Mouse (Mus musculus): Measurements from ENCODE around the gene Dis3.
"Not testable (repeated sequence)": the region's sequence is repeated elsewhere in the genome, so short reads cannot be mapped to it uniquely, and the experiment has no call there.

The Dis3 gene

GRCm38 (mm10) chr14:99060616-99061015 lies 39.0 kb downstream of the Dis3 start:
- no peak for DNase-seq

DNA sequence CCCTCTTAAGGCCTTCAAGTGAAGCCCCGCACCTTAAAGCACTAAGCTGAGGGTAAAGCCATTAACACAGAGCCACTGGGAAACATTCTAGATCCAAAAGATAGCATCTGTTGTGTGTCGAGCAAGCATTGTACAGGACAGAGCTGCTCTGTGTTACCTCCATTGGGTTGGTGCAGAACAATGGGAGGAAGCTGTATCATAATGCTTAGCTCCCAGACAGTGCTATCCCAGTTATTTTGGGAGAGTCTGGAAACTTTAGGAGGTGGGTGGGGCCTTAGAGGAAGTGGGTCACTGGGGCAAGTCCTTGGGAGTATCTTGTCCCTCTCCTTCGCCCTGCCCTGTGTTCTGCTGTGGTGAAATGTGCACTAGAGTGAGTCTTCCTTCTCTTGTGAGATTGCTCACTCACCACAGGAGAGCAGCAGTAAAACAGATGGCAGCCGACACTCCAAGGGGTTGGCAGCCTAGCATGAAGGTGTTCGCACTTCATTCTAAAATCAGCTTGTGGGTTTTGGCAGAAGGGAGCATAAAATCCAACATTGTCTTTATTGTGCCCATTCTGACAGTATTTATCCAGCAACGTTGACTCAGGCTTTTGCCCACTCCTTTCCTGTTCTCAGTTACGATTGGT lies 40.5 kb downstream of the Dis3 start:
- no peak for DNase-seq

GRCm38 (mm10) chr14:99046782-99047181 lies 52.8 kb downstream of the Dis3 start:
- peak; percentile 7 to 14 for DNase-seq

- DNase-seq, result peak; percentile 91 to 95
Observed at GRCm38 (mm10) chr14:99046031-99046781, 53.4 kb downstream of the Dis3 start, which contains the start of the genes Mzt1 and Bora. Gene Mzt1, minus strand, starts transcription at chr14:99046134. Gene Bora, plus strand, starts transcription at chr14:99046222.

DNA sequence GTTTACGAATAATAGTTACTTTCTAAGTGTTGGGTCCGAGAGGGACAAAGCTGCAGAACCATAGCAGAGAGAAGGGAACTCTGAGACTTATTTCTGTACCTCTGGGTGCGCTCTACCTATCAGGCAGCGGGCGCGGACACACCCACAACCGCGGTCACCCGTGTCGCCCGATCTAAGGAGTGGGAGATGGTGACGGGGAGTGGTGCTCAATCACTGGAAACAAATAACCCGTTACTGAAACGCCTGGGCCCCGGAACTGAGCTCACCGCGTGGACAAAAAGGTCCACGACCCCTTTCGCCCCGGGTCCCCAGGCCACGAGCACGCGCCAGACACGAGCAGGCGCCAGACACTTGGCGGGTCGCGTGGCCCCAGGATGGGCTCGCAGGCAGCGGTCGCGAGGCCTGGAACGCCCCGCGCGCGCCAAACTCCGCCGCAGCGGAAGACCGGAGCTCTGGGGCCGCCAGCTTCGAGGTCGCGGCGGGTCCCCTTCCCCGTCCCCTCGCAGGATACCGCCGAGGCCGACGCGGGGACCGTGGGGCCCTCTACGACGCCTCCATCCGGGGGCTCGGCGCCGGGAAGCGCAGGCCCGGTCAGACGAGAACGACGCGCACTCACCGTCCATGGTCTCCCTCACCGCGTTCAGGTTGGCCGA lies 54.1 kb downstream of the Dis3 start:
- DNase-seq, result no peak

- DNase-seq, result no peak
Observed at GRCm38 (mm10) chr14:99044718-99045117, 54.9 kb downstream of the Dis3 start.

DNA sequence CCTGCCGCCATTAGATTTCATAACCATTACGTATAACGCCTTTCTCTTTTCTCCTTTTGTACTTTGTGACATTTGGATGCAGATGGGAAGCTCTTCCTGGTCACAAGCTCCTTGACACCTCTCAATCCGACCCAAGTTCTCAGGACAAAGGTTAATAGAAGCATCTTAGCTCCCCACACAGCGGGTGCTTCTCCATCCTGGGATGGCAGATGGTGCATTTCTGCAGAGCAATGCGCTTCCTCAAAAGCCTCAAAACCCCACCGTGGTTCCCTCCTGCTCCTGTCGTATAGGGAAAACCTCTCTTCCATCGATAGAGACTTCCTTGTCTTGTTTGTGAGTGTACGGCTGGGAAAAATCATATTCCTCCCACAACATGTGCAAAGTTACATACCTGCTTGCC lies 55.5 kb downstream of the Dis3 start:
- DNase-seq, result no peak

DNA sequence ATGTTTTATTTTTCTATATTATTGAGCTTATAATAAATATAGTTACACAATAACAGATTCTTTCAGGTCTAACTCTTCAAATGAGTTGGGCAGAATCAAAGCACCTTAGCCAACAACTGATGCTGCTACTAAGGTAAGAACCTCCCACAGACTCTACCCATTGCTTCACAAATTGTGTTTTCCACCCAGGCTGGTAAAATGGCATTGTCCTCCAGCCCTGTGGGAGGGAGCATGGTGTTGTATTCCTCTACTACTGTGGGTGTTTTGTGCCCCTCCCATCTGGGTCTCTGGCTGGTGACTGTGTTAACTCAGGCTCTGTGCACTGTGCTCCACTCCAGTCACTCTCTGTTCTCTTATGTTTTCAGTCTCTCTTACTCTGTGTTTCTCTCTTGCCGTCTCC lies 56.1 kb downstream of the Dis3 start:
- no peak for DNase-seq

DNA sequence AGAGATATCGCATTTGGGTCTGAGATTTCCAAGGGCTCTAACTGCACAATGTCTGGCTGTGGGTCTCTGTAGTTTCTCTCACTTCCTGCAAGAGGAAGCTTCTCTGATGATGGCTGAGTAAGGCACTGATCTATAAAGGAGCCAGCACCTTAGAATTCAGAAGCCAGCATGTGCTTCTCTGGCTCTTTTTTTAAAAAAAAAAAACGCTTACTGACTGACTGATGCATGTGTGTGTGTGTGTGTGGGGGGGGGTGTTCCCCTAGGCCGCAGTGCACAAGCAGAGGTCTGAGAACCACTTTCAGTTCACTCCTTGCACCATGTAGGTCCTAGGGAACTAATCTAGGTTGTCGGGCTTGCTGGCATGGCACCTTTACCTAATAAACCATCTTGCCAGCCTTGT lies 58.2 kb downstream of the Dis3 start:
- peak in 1 of 2 experiments; percentile 5 for DNase-seq

GRCm38 (mm10) chr14:99039308-99039707 lies 60.3 kb downstream of the Dis3 start:
- not testable (repeated sequence) for DNase-seq

GRCm38 (mm10) chr14:99037703-99038102 lies 61.9 kb downstream of the Dis3 start:
- no peak for DNase-seq

- no peak for DNase-seq
Observed at GRCm38 (mm10) chr14:99036039-99036438, 63.5 kb downstream of the Dis3 start.

DNA sequence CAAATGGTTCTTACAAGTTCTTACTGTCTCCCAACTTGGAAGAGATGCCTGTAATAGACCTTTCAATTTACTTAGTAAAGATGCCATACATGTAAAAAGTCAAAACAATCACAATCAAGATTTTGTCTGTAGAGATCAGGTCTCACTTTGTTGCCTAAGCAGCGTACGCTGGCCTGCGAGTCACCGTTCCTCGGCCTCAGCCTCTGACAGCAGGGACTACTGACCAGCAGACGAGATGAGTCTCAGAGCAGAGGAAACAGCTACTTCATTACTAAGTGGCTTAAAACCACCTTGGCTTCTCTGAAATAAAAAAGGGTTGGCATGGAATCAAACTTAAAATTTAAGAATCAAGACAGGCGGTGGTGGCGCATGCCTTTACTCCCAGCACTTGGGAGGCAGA lies 64.7 kb downstream of the Dis3 start:
- DNase-seq, result not testable (repeated sequence)

DNA sequence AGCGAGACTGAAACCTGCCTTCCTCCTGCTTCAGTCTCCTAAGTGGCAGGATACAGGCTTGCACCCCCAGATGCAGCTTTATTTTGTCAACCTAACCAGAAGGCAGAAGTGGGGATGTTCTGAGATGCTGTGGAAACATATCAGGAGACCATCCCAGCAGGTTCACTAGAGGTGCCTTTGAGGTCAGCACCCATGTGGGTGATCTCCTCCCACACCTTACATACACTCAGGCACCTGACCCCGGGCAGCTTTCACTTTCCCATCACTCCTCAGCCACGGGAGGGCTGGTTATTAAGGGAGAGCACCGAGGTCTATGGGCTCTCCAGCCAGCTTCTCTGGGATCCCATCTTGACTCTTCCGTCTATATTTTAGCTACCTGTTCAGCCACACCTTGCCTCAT lies 67.0 kb downstream of the Dis3 start:
- no peak for DNase-seq

DNA sequence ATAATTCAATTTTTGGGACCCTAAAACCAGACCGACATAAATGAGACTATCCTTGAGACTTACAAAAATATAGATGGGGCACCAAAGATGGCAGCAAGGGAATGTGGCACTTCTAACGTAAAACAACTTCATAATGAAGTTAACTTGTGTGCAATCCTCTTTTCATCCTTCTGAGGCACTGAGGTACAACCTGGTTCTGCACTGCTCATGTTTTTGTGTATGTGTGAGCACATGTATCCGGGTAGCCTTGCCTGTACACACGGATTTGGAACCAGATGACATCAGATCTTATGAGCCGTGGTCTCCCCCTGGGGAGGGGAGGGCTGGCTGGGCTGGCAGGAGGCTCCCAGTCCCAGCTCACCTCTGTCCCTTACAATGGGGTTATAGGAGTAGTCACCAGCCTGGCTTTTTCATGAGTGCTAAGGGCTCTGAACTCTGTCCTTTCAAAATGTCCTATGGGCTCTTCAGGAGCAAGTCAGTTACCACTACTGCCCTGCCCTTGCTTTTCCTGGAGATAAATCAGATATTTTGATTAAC lies 68.2 kb downstream of the Dis3 start:
- no peak for DNase-seq

GRCm38 (mm10) chr14:99029987-99030386 lies 69.6 kb downstream of the Dis3 start:
- no peak for DNase-seq

Data from thymus, postnatal 36 days (tissue).